Mouse (Mus musculus): ENCODE data around the gene Slc35b1.

The Slc35b1 gene

GRCm38 (mm10) chr11:95417341-95417740 is 32.8 kb downstream of the Slc35b1 start:
- in situ Hi-C loops (cut with MboI, MseI), result no loop called here

GRCm38 (mm10) chr11:95420880-95421435 is 36.5 kb downstream of the Slc35b1 start:
- in situ Hi-C loops (cut with MboI, MseI), result loop anchor here (5.0 kb wide), 1 partner anchor 34 kb away; no protein-coding TSS in a partner anchor

GRCm38 (mm10) chr11:95423505-95423904 is 39.0 kb downstream of the Slc35b1 start:
- in situ Hi-C loops (cut with MboI, MseI), result loop anchor here (5.0 kb wide), 1 partner anchor 36 kb away; no protein-coding TSS in a partner anchor

GRCm38 (mm10) chr11:95431344-95431743 is 46.9 kb downstream of the Slc35b1 start:
- in situ Hi-C loops (cut with MboI, MseI), result no loop called here

GRCm38 (mm10) chr11:95432194-95432593 is 47.7 kb downstream of the Slc35b1 start:
- in situ Hi-C loops (cut with MboI, MseI), result no loop called here

All from regulatory T cell (primary cell).